Mouse (Mus musculus) adrenal gland, adult 8-10 months (tissue): ENCODE measurements at regions not wholly inside any gene's neighbourhood (a gene's known extent, or its start where the extent isn't known, plus 50 kb on each side); places are given as distances from the start of the nearest gene placed in this dataset.
"Not testable (repeated sequence)": the region's sequence is repeated elsewhere in the genome, so short reads cannot be mapped to it uniquely, and the experiment has no call there.

Experiments used
- DNase-seq: peaks from one replicate; pipeline ENCODE4 v3.0.0; 2022

DNA sequence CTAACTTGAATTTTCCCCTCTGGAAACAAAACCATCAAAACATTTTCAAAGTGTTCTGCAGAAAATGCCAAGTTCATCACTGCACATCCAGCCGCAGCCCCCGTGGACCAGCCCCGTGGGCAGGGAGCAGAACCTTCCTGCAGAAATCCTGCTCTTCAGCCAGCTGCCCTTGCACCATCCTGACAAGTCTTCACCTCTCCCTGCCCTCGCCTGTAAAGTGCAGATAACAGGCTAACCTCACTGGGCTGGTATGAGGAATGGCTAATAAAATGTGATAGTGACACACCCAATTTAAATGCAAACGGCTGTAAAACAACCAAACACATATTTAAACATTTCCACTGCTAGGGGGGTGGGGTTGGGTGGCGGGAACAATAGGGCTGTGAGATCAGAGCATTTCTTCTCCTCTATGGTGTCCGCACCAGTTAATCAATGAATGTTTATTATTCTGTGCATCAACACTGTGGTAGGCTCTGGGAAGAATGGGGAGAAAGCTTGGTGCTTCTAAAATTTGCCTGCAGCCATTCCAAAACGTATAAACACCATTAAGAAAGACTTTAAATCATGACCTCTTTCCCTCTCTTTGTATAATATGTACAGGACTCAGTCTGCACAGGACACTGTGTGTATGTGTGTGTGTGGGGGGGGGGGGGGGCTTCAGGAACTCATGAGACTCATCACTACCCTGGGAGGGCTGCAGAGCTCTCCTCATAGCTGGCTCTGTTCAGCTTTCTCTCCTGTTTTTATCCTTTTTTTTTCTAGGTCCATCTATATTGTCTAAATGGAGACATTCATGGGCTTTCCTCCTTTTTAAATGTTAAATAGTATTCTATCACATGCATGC lies 215.1 kb upstream of the Klf3 start:
- DNase-seq = no peak

DNA sequence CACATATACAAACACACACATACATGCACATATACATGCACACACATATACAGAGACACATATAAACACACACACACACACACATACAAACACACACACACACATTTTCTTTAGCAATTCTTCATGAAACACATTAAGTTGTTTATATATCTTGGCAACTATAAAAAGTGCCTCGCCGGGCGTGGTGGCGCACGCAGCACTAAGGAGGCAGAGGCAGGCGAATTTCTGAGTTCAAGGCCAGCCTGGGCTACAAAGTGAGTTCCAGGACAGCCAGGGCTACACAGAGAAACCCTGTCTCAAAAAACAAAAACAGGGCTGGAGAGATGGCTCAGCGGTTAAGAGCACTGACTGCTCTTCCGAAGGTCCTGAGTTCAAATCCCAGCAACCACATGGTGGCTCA lies 214.4 kb upstream of the Klf3 start:
- not testable (repeated sequence) for DNase-seq

- DNase-seq = no peak
Measured at GRCm38 (mm10) chr5:64590036-64590435, 213.2 kb upstream of the Klf3 start.

DNA sequence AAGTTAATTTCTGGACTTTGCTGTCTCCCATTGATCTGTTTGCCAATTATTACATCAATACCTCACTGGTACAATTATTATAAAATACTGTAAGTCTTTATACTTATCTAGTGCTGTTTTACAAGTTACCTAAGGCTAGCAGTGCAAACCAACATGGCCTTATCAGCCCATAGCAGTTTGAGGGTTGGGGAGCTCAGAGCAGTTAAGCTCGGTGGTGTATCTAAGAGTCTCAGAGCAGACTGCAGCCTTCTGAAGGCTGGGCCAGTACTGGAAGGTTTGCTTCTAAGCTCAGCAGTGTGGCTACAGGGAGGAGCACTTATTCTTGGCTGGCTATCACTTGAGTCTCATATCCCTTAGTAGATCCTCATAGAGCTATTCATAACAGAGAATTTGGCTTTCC lies 212.4 kb upstream of the Klf3 start:
- no peak for DNase-seq

DNA sequence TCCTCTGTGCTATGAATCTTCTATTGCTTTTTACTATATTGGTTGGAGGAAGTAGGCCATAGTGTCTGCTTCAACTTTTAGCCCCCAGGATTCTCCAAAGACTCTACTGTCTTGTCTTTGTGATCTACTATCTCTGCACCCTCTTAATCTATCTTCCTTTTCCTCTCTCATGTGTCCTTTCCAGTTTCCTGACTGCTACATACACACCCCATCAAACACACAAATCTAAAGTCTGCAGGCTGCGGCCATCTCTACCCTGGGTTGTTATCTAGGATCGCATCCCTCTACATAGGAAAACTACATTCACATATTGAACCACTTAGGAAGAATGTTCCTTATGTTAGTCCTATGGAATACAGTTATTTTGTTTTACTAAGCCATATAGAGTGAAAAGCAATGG lies 211.4 kb upstream of the Klf3 start:
- DNase-seq = no peak

GRCm38 (mm10) chr5:64595220-64595619 lies 208.0 kb upstream of the Klf3 start:
- no peak for DNase-seq

DNA sequence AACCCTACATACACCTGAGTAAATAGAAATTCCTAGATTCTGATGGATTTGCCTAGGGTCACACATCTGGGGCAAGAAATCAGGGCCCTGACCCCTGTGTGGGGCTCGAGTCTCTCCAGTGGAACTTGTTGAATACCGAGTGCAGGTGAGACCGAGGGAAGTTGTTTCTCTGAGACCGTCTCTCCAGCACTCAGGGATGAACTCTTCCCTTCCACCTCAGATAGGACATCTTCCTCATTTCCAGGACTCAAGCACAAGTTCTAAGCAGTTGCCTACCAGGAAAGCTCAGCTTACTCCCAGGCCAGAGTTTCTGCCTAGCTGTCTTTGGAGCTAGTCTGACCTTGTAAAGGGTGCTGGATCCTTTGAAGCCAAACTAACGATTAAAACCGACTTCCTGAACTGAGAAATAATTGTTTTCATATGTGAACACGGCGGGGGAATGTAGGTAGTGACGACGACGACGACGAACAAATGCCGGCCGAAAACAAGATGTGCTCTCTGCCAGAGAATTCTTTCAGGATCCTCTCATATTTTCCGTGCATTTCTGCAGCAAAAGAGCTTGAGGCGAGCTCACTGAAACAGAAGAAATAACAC lies 207.3 kb upstream of the Klf3 start:
- no peak for DNase-seq

GRCm38 (mm10) chr5:64597021-64597420 lies 206.2 kb upstream of the Klf3 start:
- DNase-seq = no peak

DNA sequence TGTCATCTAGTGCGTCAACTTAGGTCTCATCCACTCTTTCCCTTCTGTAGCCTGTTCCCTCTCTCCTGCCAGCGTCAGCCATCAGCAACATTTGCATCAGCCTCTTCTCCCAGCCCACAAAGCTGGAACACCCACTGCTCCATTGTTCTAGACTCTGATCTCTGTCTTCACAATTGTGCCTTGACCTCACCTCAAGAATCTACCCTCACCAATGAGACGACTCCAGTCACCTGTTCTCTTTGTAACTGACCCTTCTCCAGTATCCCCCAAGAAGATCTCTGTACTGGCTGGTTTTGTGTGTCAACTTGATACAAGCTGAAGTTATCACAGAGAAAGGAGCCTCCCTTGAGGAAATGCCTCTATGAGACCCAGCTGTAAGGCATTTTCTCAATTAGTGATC lies 205.7 kb upstream of the Klf3 start:
- DNase-seq = no peak

GRCm38 (mm10) chr5:64598606-64599005 lies 204.6 kb upstream of the Klf3 start:
- no peak for DNase-seq

GRCm38 (mm10) chr5:64599015-64599414 lies 204.2 kb upstream of the Klf3 start:
- no peak for DNase-seq

DNA sequence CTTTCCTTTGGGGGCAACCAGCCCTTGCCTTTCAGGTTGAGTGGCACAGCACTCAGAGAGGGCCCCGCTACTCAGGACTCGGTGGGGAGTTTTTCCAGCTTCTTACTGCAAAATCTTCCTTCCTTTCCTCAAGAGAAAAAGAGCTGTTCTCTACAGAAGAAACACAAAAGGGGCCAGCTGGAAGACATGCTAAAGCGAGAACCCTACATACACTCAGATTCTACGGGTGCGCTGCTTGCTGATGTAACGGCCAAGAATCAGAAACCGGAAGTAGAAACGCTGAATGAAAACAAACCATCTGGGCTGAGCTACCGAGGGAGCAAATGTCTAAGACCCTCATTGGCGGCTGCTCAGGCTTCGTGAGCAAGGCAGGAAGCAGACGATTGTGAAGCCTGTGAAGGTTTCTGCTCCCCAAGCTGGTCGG lies 203.3 kb upstream of the Klf3 start:
- no peak for DNase-seq

DNA sequence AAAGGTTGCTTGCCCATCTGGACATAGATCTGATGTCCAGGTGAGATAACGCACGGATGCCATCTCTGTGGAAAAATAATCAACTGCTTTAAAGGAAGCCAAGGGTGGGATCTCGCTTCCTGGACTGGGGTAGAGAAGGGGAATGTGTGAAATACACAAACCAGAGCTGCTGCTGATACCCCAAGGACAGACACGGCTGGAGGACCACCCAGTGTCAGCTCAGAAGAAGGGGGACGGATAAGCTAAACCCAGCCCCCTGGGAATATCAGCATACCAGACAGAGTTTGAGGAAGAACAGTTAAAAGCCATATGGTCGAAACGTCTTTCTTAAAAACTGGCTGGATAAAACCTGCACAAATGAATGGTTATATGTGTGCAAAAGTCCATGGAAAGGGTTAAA lies 202.8 kb upstream of the Klf3 start:
- no peak for DNase-seq

GRCm38 (mm10) chr5:64600811-64601210 lies 202.4 kb upstream of the Klf3 start:
- DNase-seq = no peak

- no peak for DNase-seq
Measured at GRCm38 (mm10) chr5:64601285-64601684, 201.9 kb upstream of the Klf3 start.

GRCm38 (mm10) chr5:64601832-64602231 lies 201.4 kb upstream of the Klf3 start:
- no peak for DNase-seq

GRCm38 (mm10) chr5:64602356-64602936 lies 200.7 kb upstream of the Klf3 start:
- no peak for DNase-seq

DNA sequence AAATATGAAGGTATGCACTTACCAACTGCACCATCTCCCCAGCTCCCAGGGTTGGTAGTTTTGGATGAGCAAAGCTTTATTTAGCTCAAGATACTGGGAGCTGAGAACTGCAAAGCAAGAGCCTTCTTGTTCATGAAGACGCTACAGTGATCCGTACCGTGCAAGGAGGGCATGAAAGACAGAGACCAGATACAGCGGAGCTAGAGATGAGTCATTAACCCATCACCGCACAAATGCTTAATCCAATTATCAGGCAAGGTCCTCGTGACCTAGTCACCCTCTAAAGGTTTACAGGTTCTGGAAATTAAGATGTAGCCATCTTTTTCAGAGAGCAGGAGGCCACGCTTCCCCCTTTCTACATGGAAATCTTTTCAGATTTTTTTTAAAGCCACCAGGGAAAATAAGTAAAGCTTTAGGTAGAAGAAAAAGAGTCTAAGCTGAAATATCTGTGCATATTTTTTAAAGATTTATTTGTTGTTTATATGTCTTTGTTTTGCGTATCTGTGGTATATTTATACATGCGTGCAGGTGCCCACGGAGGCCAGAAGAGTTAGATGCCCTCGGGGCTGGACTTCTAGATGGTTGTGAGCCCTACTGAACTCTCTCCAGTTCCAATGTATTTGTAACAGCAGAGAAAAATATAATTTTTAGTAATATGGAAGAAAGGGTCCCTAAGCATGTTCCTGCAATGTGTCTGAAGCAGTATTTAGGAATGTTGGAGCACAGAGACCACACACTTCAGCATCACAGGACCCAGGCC lies 200.0 kb upstream of the Klf3 start:
- no peak for DNase-seq

- DNase-seq = no peak
Measured at GRCm38 (mm10) chr5:64605171-64605570, 198.0 kb upstream of the Klf3 start.

- DNase-seq = no peak
Measured at GRCm38 (mm10) chr5:64605991-64606390, 197.2 kb upstream of the Klf3 start.

- DNase-seq = no peak
Measured at GRCm38 (mm10) chr5:64609378-64610087, 193.7 kb upstream of the Klf3 start.

- DNase-seq = no peak
Measured at GRCm38 (mm10) chr5:64610146-64610545, 193.0 kb upstream of the Klf3 start.
